Mouse (Mus musculus) cerebellum, adult 2 months (tissue): ENCODE measurements around the gene Sod1. TPM values are rescaled to one million over a fixed set of nuclear protein-coding genes. Genes with fewer than 3 reads are reported as not detected.

ENCODE experiments used
- DNase-seq, 2 experiments: peaks; one replicate each; pipeline ENCODE4 v3.0.0; 2021
- H3K27ac ChIP-seq: fragments of 200-500 bp; 2 replicates; pipeline ENCODE4 v1.5.1; 2012; ENCODE audit warnings: low read length, control low read depth, inconsistent platforms; ENCODE audit not compliant: insufficient read depth
- H3K27me3 ChIP-seq: fragments of 200-500 bp; 2 replicates; pipeline ENCODE4 v1.6.1; 2012; ENCODE audit warnings: inconsistent platforms, mild to moderate bottlenecking, low read length, moderate library complexity; ENCODE audit not compliant: control insufficient read depth, insufficient read depth
- H3K4me1 ChIP-seq: fragments of 200-500 bp; 2 replicates; pipeline ENCODE4 v1.6.1; 2011; ENCODE audit warnings: low read length; ENCODE audit not compliant: control insufficient read depth, insufficient read depth
- H3K4me3 ChIP-seq: fragments of 200-500 bp; replicated peaks from 2 replicates; pipeline ENCODE3; 2011; ENCODE audit warnings: mild to moderate bottlenecking, low read depth, low read length, control low read depth; ENCODE audit not compliant: insufficient read depth
- CTCF ChIP-seq: fragments of 200-500 bp; IDR thresholded peaks from 2 replicates; pipeline ENCODE4 v1.5.1; 2011; ENCODE audit warnings: low read depth, mild to moderate bottlenecking, control low read depth, low read length, moderate library complexity, borderline replicate concordance; ENCODE audit not compliant: insufficient read depth
- POLR2A ChIP-seq: fragments of 200-500 bp; IDR thresholded peaks from 2 replicates; pipeline ENCODE4 v1.6.1; 2011; ENCODE audit warnings: low read length, control low read depth, borderline replicate concordance; ENCODE audit not compliant: insufficient read depth
- WGBS: fragments of 180-500 bp; shearing (Covaris S2); methylation state at CpG from one replicate; pipeline ENCODE4 v1.1.7; 2018; 5-methylcytosine and 5-hydroxymethylcytosine counted together
- polyA plus RNA-seq: library from polyadenylated mRNA; depleted of rRNA; stranded (reverse); fragments of >200 nt; gene quantifications from 2 replicates; pipeline ENCODE4 v1.2.3, GENCODE M21; 2012; rRNA removed

Gene Sod1
- polyA plus RNA-seq: 701 and 752 TPM in 2 replicates

DNA sequence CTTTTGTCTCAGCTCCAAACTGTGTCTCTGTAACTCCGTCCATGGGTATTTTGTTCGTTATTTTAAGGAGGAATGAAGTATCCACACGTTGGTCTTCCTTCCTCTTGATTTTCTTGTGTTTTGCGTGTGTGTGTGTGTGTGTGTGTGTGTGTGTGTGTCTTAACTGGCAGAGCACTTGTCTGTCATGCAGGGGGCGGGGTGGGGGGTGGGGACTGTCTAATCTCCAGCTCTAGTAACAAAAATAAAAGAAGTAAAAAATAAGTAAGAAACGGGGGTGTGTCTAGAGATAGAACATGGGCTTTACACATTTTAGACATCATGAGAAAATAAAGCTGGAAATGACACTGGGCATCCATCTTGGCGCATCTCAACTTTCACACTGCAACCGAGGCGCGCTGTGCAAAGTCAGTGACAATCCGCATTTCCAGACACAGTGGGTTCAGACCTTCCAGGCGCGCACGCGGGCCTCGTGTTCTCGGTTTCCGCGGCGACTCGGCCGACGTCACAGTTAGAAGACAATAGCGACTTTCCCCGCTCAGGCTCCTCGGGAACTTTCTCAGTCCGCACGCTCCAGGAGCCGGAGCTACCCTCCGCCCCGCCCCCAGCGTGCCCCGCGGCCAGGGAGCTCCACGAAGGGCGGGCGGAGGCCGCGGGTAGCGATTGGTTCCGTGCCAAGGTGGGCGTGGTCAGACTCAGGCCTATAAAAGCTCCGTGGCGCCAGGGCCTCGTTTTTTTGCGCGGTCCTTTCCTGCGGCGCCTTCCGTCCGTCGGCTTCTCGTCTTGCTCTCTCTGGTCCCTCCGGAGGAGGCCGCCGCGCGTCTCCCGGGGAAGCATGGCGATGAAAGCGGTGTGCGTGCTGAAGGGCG, at the start of gene Sod1:
Gene Sod1, plus strand, starts transcription at position 729 of the 866 bp plus-strand sequence.
- no peaks in the 10 kb centered on the region for H3K27me3 ChIP-seq
- WGBS: 1% methylated on average over 63 of the region's 63 CpGs
- peak within 1 kb of the TSS; percentile 57 for H3K27ac ChIP-seq
- H3K4me3 ChIP-seq: peak within 1 kb of the TSS; percentile 95
- H3K4me1 ChIP-seq: no peaks in the 10 kb centered on the region; the same call in 1 of the 2 replicates
- TF ChIP-seq POLR2A (peak; percentile 86), CTCF (no peak)
- DNase-seq: peak; percentile 92 to 98

DNA sequence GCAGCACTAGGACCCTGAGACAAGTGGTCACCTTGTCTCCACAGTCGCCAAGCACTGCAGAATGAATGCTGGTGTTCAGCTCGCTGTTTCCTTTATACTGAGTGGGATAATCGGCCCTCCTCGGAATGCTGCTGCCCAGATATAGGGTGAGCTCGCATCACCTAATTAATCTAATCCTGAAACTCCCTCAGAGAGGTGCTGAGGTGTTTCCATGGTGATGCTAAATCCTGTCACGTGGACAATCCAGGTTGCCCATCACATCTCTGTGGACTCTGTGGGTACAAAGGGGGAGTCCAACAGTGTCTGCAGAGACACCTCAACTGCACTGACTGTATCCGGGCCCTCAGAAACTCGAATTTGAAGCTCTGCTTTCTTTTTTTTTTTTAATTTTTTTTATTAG, 49.1 kb upstream of the Sod1 start:
- Histone ChIP-seq H3K27me3 (no peaks in the 10 kb centered on the region), H3K27ac (no peak overlapping the region), H3K4me3 (no peak overlapping the region), H3K4me1 (no peaks in the 10 kb centered on the region; the same call in 1 of the 2 replicates)
- no peak for TF ChIP-seq CTCF
- no peak for TF ChIP-seq POLR2A
- no peak for DNase-seq
- WGBS: 68% methylated on average over 8 of the region's 8 CpGs

DNA sequence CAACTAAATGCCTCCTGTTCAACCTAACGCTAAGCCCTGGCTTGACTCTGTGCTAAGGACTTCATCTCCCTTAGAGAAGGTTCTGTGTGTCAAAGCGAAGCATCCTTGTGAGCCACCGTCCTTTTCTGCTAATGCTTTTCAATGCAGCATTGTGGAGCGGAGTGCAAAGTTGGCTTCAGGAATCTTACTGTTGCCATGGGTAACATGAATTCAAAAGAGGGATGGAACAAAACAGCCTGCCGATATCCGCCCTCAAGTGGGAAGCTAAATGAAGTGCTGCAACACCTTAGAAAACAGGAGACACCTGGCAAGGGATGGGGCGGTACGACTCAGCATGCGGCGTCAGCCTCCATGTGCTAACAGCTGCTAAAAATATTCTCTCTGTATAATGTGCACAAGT, 44.1 kb upstream of the Sod1 start:
- Histone ChIP-seq H3K4me1 (peaks cover 2% of the 10 kb centered on the region; the same call in 1 of the 2 replicates), H3K4me3 (no peak overlapping the region), H3K27ac (no peak overlapping the region), H3K27me3 (no peaks in the 10 kb centered on the region)
- TF ChIP-seq CTCF: no peak
- DNase-seq: no peak
- 15% methylated on average over 10 of the region's 10 CpGs for WGBS

DNA sequence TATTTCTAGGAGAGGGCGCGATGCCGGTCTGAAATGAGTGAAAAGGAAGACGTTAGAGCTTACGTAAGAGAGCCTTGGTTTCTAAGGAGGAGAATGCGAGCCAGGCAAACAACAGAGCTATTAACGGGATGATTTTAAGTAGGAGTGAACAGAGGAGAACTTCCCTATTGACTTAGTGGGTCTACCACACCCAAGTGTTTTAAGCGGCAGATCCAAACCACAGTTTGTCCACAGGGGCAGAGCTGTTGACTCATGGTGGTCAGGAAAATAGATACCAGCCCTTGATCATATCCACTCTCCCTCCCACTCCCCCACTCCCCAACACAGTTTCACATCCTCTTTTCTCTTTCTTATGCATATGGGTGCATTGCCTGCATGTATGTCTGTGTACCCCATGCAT, 43.1 kb upstream of the Sod1 start:
- Histone ChIP-seq H3K4me1 (peaks cover 4% of the 10 kb centered on the region; the same call in 1 of the 2 replicates), H3K27me3 (no peaks in the 10 kb centered on the region), H3K4me3 (no peak overlapping the region), H3K27ac (no peak overlapping the region)
- TF ChIP-seq CTCF: no peak
- no peak for TF ChIP-seq POLR2A
- WGBS: 90% methylated on average over 8 of the region's 8 CpGs
- DNase-seq: no peak

- no peak overlapping the region for H3K27ac ChIP-seq
- over 99% methylated on average over 3 of the region's 3 CpGs for WGBS
- no peaks in the 10 kb centered on the region for H3K27me3 ChIP-seq
- TF ChIP-seq POLR2A: no peak
- TF ChIP-seq CTCF: no peak
- no peak overlapping the region for H3K4me3 ChIP-seq
- peaks cover 4% of the 10 kb centered on the region; the same call in 1 of the 2 replicates for H3K4me1 ChIP-seq
- no peak for DNase-seq
These were observed 42.1 kb upstream of the Sod1 start for GRCm38 (mm10) chr16:90178404-90178803.

DNA sequence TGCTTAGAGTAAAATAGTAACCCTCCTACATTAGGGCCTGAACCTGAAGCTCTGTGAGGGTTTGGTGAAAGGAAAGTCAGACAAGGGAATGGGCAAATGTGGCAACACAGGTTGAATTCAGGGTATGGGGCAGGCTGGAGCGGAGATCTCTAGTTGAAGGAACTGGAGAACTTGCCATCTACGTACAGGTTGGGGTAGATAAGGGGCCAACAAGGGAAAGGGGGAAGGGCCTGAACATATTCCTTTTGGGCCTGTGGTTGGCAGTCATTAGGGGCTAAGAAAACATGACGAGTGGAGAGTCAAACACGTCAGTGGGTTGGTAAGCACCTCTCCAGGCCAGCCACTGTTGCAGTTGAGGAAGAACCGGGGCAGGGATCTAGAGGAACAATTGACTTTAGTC, 40.7 kb upstream of the Sod1 start:
- 96% methylated on average over 5 of the region's 5 CpGs for WGBS
- no peaks in the 10 kb centered on the region for H3K27me3 ChIP-seq

DNA sequence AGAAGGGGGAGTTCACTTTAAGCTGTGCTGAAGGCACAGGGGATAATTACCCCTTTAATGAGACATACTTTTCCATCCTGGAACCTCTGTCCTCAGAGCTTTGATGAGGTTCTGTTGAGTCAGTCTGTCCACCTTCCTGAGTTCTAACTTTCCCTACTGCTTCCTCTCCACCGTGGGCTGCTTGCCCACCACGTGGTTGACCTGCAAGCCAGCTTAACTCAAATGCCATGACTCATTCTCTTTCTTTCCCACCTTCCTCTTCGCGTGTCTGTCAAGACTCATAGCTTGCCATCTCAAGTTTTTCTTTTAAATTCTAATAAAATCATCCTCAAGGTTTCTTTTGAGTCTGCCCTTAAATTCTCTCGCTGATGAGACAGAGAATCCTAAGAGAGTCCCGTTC, 39.6 kb upstream of the Sod1 start:
- DNase-seq: no peak
- TF ChIP-seq CTCF: no peak
- no peak for TF ChIP-seq POLR2A
- WGBS: 84% methylated on average over 6 of the region's 6 CpGs
- H3K4me1 ChIP-seq: peaks cover 4% of the 10 kb centered on the region; the same call in 1 of the 2 replicates
- no peak overlapping the region for H3K4me3 ChIP-seq
- no peak overlapping the region for H3K27ac ChIP-seq
- no peaks in the 10 kb centered on the region for H3K27me3 ChIP-seq

More for the DNA sequence above, 40.7 kb upstream of the Sod1 start:
- Histone ChIP-seq H3K4me3 (no peak overlapping the region), H3K27ac (no peak overlapping the region), H3K4me1 (peaks cover 4% of the 10 kb centered on the region; the same call in 1 of the 2 replicates)
- TF ChIP-seq POLR2A: no peak
- TF ChIP-seq CTCF: no peak
- no peak for DNase-seq

DNA sequence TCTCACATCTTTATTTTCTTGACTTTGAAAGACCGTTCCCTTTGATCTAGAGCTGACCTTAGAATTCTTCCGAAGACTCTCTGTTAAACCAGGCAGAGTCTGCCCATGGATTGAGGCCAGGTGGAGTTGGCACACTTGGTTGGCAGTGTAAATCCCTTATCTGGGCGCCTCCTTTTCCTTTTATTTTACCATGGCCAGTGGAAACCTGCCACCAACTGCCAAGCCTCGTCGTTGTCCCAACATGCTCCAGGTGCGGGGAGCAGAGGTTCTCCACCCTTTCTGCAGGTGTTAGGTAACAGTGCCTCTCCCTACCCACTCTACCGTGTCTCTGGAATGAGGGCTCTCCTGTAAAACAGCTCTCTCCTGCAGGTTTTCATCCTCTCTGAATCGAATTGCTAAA, 38.9 kb upstream of the Sod1 start:
- peaks cover 4% of the 10 kb centered on the region; the same call in 1 of the 2 replicates for H3K4me1 ChIP-seq
- no peak overlapping the region for H3K27ac ChIP-seq
- no peaks in the 10 kb centered on the region for H3K27me3 ChIP-seq
- no peak overlapping the region for H3K4me3 ChIP-seq
- 31% methylated on average over 8 of the region's 8 CpGs for WGBS
- TF ChIP-seq CTCF (no peak), POLR2A (no peak)
- DNase-seq: peak; percentile 52 to 56
